Mouse (Mus musculus): ENCODE results near the gene Nedd8. TPM values are rescaled to one million over a fixed set of nuclear protein-coding genes. Genes with fewer than 3 reads are reported as not detected.

Nedd8 gene
- polyA plus RNA-seq, 1 experiment from 2014 or later: 605 TPM

- no peak overlapping the region for H3K4me3 ChIP-seq (replicated peaks)
- H3K9me3 ChIP-seq: no peaks in the 10 kb centered on the region
- no peaks in the 10 kb centered on the region for H3K36me3 ChIP-seq
- 90% methylated on average over 8 of the region's 8 CpGs for WGBS
- no peak overlapping the region for H3K9ac ChIP-seq (replicated peaks)
- H3K4me2 ChIP-seq (replicated peaks): no peak overlapping the region
- no peak overlapping the region for H3K27ac ChIP-seq
- no peak for ATAC-seq
- no peaks in the 10 kb centered on the region for H3K4me1 ChIP-seq (replicated peaks)
- no peaks in the 10 kb centered on the region for H3K27me3 ChIP-seq
Observed at GRCm38 (mm10) chr14:55706051-55706600, 34.2 kb upstream of the Nedd8 start.

- Histone ChIP-seq H3K4me2 (replicated peaks) (no peak overlapping the region), H3K36me3 (no peaks in the 10 kb centered on the region), H3K27ac (no peak overlapping the region), H3K4me3 (replicated peaks) (no peak overlapping the region), H3K9me3 (no peaks in the 10 kb centered on the region), H3K4me1 (replicated peaks) (no peaks in the 10 kb centered on the region), H3K9ac (replicated peaks) (no peak overlapping the region), H3K27me3 (no peaks in the 10 kb centered on the region)
- 61% methylated on average over 6 of the region's 6 CpGs for WGBS
- ATAC-seq: no peak
Observed at GRCm38 (mm10) chr14:55702761-55703160, 30.8 kb upstream of the Nedd8 start.

GRCm38 (mm10) chr14:55701131-55701530, 29.2 kb upstream of the Nedd8 start:
- Histone ChIP-seq H3K4me2 (replicated peaks) (no peak overlapping the region), H3K4me3 (replicated peaks) (no peak overlapping the region), H3K9ac (replicated peaks) (no peak overlapping the region), H3K4me1 (replicated peaks) (no peaks in the 10 kb centered on the region), H3K36me3 (no peaks in the 10 kb centered on the region), H3K27me3 (no peaks in the 10 kb centered on the region), H3K27ac (no peak overlapping the region), H3K9me3 (no peaks in the 10 kb centered on the region)
- 54% methylated on average over 9 of the region's 9 CpGs for WGBS
- no peak for ATAC-seq

GRCm38 (mm10) chr14:55697226-55697625, 25.3 kb upstream of the Nedd8 start:
- H3K9me3 ChIP-seq: no peaks in the 10 kb centered on the region; the same call in 1 of the 2 replicates
- H3K36me3 ChIP-seq: no peaks in the 10 kb centered on the region
- H3K4me3 ChIP-seq (replicated peaks): no peak overlapping the region
- no peak overlapping the region for H3K4me2 ChIP-seq (replicated peaks)
- ATAC-seq: no peak
- no peak overlapping the region for H3K9ac ChIP-seq (replicated peaks)
- H3K27ac ChIP-seq: no peak overlapping the region
- no peaks in the 10 kb centered on the region for H3K27me3 ChIP-seq
- no peaks in the 10 kb centered on the region for H3K4me1 ChIP-seq (replicated peaks)
- 87% methylated on average over 4 of the region's 4 CpGs for WGBS

- ATAC-seq: no peak
- Histone ChIP-seq H3K36me3 (no peaks in the 10 kb centered on the region), H3K4me1 (replicated peaks) (no peaks in the 10 kb centered on the region), H3K27me3 (no peaks in the 10 kb centered on the region), H3K9me3 (no peaks in the 10 kb centered on the region; the same call in 1 of the 2 replicates), H3K9ac (replicated peaks) (no peak overlapping the region), H3K4me3 (replicated peaks) (no peak overlapping the region), H3K4me2 (replicated peaks) (no peak overlapping the region), H3K27ac (no peak overlapping the region)
- 83% methylated on average over 10 of the region's 10 CpGs for WGBS
Observed at GRCm38 (mm10) chr14:55689433-55689832, 17.5 kb upstream of the Nedd8 start.

GRCm38 (mm10) chr14:55682118-55682493, 10.2 kb upstream of the Nedd8 start:
- Histone ChIP-seq H3K4me1 (replicated peaks) (peaks cover 13% of the 10 kb centered on the region), H3K4me2 (replicated peaks) (peak overlapping the region; percentile 86), H3K27ac (peak overlapping the region; percentile 22; the same call in 1 of the 2 replicates), H3K9ac (replicated peaks) (peak overlapping the region; percentile 37; the same call in 1 of the 2 replicates), H3K36me3 (peaks cover 28% of the 10 kb centered on the region), H3K9me3 (no peaks in the 10 kb centered on the region), H3K4me3 (replicated peaks) (peak overlapping the region; percentile 70), H3K27me3 (no peaks in the 10 kb centered on the region)
- ATAC-seq: peak; percentile 75
- 14% methylated on average over 3 of the region's 3 CpGs for WGBS

GRCm38 (mm10) chr14:55681160-55682117, 9.5 kb upstream of the Nedd8 start, which contains the start of gene Tinf2:
TSS of gene Tinf2 (minus strand) at chr14:55681820.
- under 1% methylated on average over 65 of the region's 66 CpGs for WGBS
- H3K4me1 ChIP-seq (replicated peaks): peaks cover 13% of the 10 kb centered on the region
- H3K36me3 ChIP-seq: peaks cover 35% of the 10 kb centered on the region
- peak within 1 kb of the TSS; percentile 80 for H3K27ac ChIP-seq
- peak; percentile 98 for ATAC-seq
- H3K4me3 ChIP-seq (replicated peaks): peak within 1 kb of the TSS; percentile 70
- no peaks in the 10 kb centered on the region for H3K9me3 ChIP-seq
- H3K9ac ChIP-seq (replicated peaks): peak within 1 kb of the TSS; percentile 76
- no peaks in the 10 kb centered on the region for H3K27me3 ChIP-seq
- peak within 1 kb of the TSS; percentile 86 for H3K4me2 ChIP-seq (replicated peaks)

- H3K27ac ChIP-seq: no peak overlapping the region
- ATAC-seq: no peak
- no peaks in the 10 kb centered on the region for H3K9me3 ChIP-seq
- no peaks in the 10 kb centered on the region for H3K27me3 ChIP-seq
- H3K4me3 ChIP-seq (replicated peaks): no peak overlapping the region
- H3K4me1 ChIP-seq (replicated peaks): peaks cover 18% of the 10 kb centered on the region
- no peak overlapping the region for H3K4me2 ChIP-seq (replicated peaks)
- peaks cover 43% of the 10 kb centered on the region for H3K36me3 ChIP-seq
- 91% methylated on average over 4 of the region's 4 CpGs for WGBS
- no peak overlapping the region for H3K9ac ChIP-seq (replicated peaks)
Observed at GRCm38 (mm10) chr14:55677615-55678014, 5.7 kb upstream of the Nedd8 start.

- no peak for ATAC-seq
- 80% methylated on average over 7 of the region's 7 CpGs for WGBS
- H3K36me3 ChIP-seq: peaks cover 24% of the 10 kb centered on the region
- H3K9ac ChIP-seq (replicated peaks): peak overlapping the region; percentile 87
- H3K4me1 ChIP-seq (replicated peaks): peaks cover 31% of the 10 kb centered on the region
- peak overlapping the region; percentile 65; the same call in 1 of the 2 replicates for H3K27ac ChIP-seq
- H3K9me3 ChIP-seq: no peaks in the 10 kb centered on the region
- H3K27me3 ChIP-seq: no peaks in the 10 kb centered on the region
- H3K4me3 ChIP-seq (replicated peaks): peak overlapping the region; percentile 83
- H3K4me2 ChIP-seq (replicated peaks): peak overlapping the region; percentile 97
Observed at GRCm38 (mm10) chr14:55672741-55673060, 777 bp upstream of the Nedd8 start.

GRCm38 (mm10) chr14:55671486-55671832, 465 bp downstream of the Nedd8 start:
- peak overlapping the region; percentile 97 for H3K4me2 ChIP-seq (replicated peaks)
- 0% methylated on average over 12 of the region's 12 CpGs for WGBS

GRCm38 (mm10) chr14:55660636-55661035, 11.3 kb downstream of the Nedd8 start:
- peak overlapping the region; percentile 61 for H3K4me2 ChIP-seq (replicated peaks)
- ATAC-seq: no peak
- H3K9me3 ChIP-seq: no peaks in the 10 kb centered on the region
- no peak overlapping the region for H3K9ac ChIP-seq (replicated peaks)
- peak overlapping the region; percentile 63 for H3K4me3 ChIP-seq (replicated peaks)
- H3K27ac ChIP-seq: peak overlapping the region; percentile 84; the same call in 1 of the 2 replicates
- H3K4me1 ChIP-seq (replicated peaks): peaks cover 16% of the 10 kb centered on the region
- H3K36me3 ChIP-seq: peaks cover 35% of the 10 kb centered on the region
- no peaks in the 10 kb centered on the region for H3K27me3 ChIP-seq
- 31% methylated on average over 2 of the region's 2 CpGs for WGBS

More at GRCm38 (mm10) chr14:55671486-55671832, 465 bp downstream of the Nedd8 start:
- peak; percentile 77; the same call in 1 of the 2 replicates for ATAC-seq
- Histone ChIP-seq H3K9ac (replicated peaks) (peak overlapping the region; percentile 87), H3K4me1 (replicated peaks) (peaks cover 31% of the 10 kb centered on the region), H3K9me3 (no peaks in the 10 kb centered on the region), H3K27ac (peak overlapping the region; percentile 91), H3K36me3 (peaks cover 12% of the 10 kb centered on the region), H3K27me3 (no peaks in the 10 kb centered on the region), H3K4me3 (replicated peaks) (peak overlapping the region; percentile 83)

GRCm38 (mm10) chr14:55659960-55660573, 11.9 kb downstream of the Nedd8 start, which contains the start of gene Mdp1:
TSS of gene Mdp1 (minus strand) at chr14:55660508.
- Histone ChIP-seq H3K4me2 (replicated peaks) (peak within 1 kb of the TSS; percentile 61), H3K27ac (peak within 1 kb of the TSS; percentile 84), H3K4me1 (replicated peaks) (peaks cover 16% of the 10 kb centered on the region), H3K27me3 (no peaks in the 10 kb centered on the region), H3K9me3 (no peaks in the 10 kb centered on the region), H3K9ac (replicated peaks) (peak within 1 kb of the TSS; percentile 75), H3K36me3 (peaks cover 35% of the 10 kb centered on the region), H3K4me3 (replicated peaks) (peak within 1 kb of the TSS; percentile 63)
- ATAC-seq: peak; percentile 96
- WGBS: under 1% methylated on average over 39 of the region's 39 CpGs

Measured in midbrain, embryonic 13.5 days (tissue).